ENCODE assay signal across 7 mouse cellular contexts in genomic region chr17:25427441-25427840, GRCm38 (mm10). TPM values are rescaled to one million over a fixed set of nuclear protein-coding genes. Genes with fewer than 3 reads are reported as not detected.
DNase-seq lines count a peak whose midpoint lies in the region; ATAC-seq lines count a peak whose summit lies in the region.

No protein-coding gene starts in this region.

- H3K27ac ChIP-seq in embryonic facial prominence, embryonic 15.5 days (replicated peaks): no peak overlapping the region

- intact Hi-C loops in left cerebral cortex, postnatal 4 days (cut with DNase I): no loop called here
- intact Hi-C loops in left cerebral cortex, postnatal 25 days (cut with DNase I): no loop called here

- peak; percentile 74 for DNase-seq in left cerebral cortex, postnatal 4 days
- DNase-seq in left cerebral cortex, adult 8-10 months (ENCODE audit: low spot score in 2 of 2): no peak
- DNase-seq in adrenal gland, postnatal 36 days: peak; percentile 86 to 87
- DNase-seq in lung, postnatal 36 days: peak; percentile 7
- DNase-seq in left cerebral cortex, postnatal 25 days (ENCODE audit: low spot score in 2 of 2): no peak
- DNase-seq in T-cell, adult 2 months (ENCODE audit: low spot score): no peak

- 32% methylated on average over 10 of the region's 10 CpGs for WGBS in embryonic facial prominence, embryonic 15.5 days

- 0 out of 2 replicates have a peak overlapping the region, but pooled peaks have one; percentile 8 for H3K4me2 ChIP-seq in embryonic facial prominence, embryonic 15.5 days (replicated peaks)

- H3K4me1 ChIP-seq in embryonic facial prominence, embryonic 15.5 days: peaks cover 52% of the 10 kb centered on the region

- H3K9me3 ChIP-seq in embryonic facial prominence, embryonic 15.5 days (replicated peaks): no peaks in the 10 kb centered on the region

- no peak overlapping the region for H3K9ac ChIP-seq in embryonic facial prominence, embryonic 15.5 days

- ATAC-seq in embryonic facial prominence, embryonic 15.5 days (ENCODE audit: insufficient number of reproducible peaks, low FRiP score, low TSS enrichment, low read depth): peak; percentile 21; the same call in 1 of the 2 replicates

- H3K4me3 ChIP-seq in embryonic facial prominence, embryonic 15.5 days (replicated peaks): no peak overlapping the region

- H3K36me3 ChIP-seq in embryonic facial prominence, embryonic 15.5 days: no peaks in the 10 kb centered on the region

- H3K27me3 ChIP-seq in embryonic facial prominence, embryonic 15.5 days: 0 out of 2 replicates have a peak, but pooled peaks cover 4% of the 10 kb centered on the region

RNA-seq across cellular contexts. Expression of gene Cacna1h, which starts 6.1 kb away (rescaled TPM):
- 100 to 1,000 TPM in 1 of 2 experiments, 10 to 100 TPM in 1; 96.9 to 103 TPM for total RNA-seq in left cerebral cortex, postnatal 4 days (2021)
- total RNA-seq in left cerebral cortex, adult 8-10 months (2022): 10 to 100 TPM; 44.2 to 56.5 (median 50.2) TPM
- 10 to 100 TPM; 58.7 to 97.3 TPM for total RNA-seq in adrenal gland, postnatal 36 days (2021)
- polyA plus RNA-seq in embryonic facial prominence, embryonic 15.5 days (2015; fragmentation: Nextera tagmentation; extraction: Ambion mirVana): 4.3 and 5.7 TPM in 2 replicates
- 10 to 100 TPM; 39.0 to 39.5 TPM for total RNA-seq in left cerebral cortex, postnatal 25 days (2021)

RNA-seq across cellular contexts. Expression of gene Tekt4, which starts 27.0 kb away (rescaled TPM):
- total RNA-seq in left cerebral cortex, postnatal 4 days (2021): 1 to 10 TPM in 1 of 2 experiments, under 1 TPM in 1; 0.70 to 1.6 TPM
- 1 to 10 TPM in 1 of 4 experiments, under 1 TPM in 3; 0.76 to 2.1 (median 0.87) TPM for total RNA-seq in left cerebral cortex, adult 8-10 months (2022)
- total RNA-seq in adrenal gland, postnatal 36 days (2021): not detected
- 3.5 and 6.2 TPM in 2 replicates for polyA plus RNA-seq in embryonic facial prominence, embryonic 15.5 days (2015; fragmentation: Nextera tagmentation; extraction: Ambion mirVana)
- total RNA-seq in left cerebral cortex, postnatal 25 days (2021): 1 to 10 TPM; 1.9 to 2.9 TPM

RNA-seq across cellular contexts. Expression of gene Tpsg1, which starts 58.4 kb away (rescaled TPM):
- total RNA-seq in left cerebral cortex, postnatal 4 days (2021): not detected
- total RNA-seq in left cerebral cortex, adult 8-10 months (2022): not detected
- total RNA-seq in adrenal gland, postnatal 36 days (2021): not detected
- polyA plus RNA-seq in embryonic facial prominence, embryonic 15.5 days (2015; fragmentation: Nextera tagmentation; extraction: Ambion mirVana): 10.3 and 10.9 TPM in 2 replicates
- not detected for total RNA-seq in left cerebral cortex, postnatal 25 days (2021)

Comparison
In these comparisons a context has a peak if more than half of its experiments do, and no peak if none do; other contexts are left out.
1. DNase-seq: peak in left cerebral cortex, postnatal 4 days (single experiment), adrenal gland, postnatal 36 days (2 of 2) and lung, postnatal 36 days (single experiment); none in left cerebral cortex, adult 8-10 months (0 of 2), left cerebral cortex, postnatal 25 days (0 of 2) and T-cell, adult 2 months (single experiment).